Mouse (Mus musculus): ENCODE measurements at regions not wholly inside any gene's neighbourhood (a gene's known extent, or its start where the extent isn't known, plus 50 kb on each side); places are given as distances from the start of the nearest gene placed in this dataset.
A peak's percentile ranks its signal among the peaks of the same experiment; 100 is the strongest.

GRCm38 (mm10) chr17:45811632-45812221, 78.1 kb upstream of the 1600014C23Rik start:
- Histone ChIP-seq H3K27ac (ENCODE audit: low read depth, low read length) (no peak overlapping the region), H3K4me3 (ENCODE audit: low read depth, low read length) (no peak overlapping the region), H3K27me3 (ENCODE audit: control insufficient read depth, insufficient read depth, low read length) (no peaks in the 10 kb centered on the region), H3K4me2 (ENCODE audit: low read depth, low read length) (no peak overlapping the region), H3K36me3 (ENCODE audit: control insufficient read depth, insufficient read depth, low read length) (no peaks in the 10 kb centered on the region), H3K4me1 (ENCODE audit: control insufficient read depth, insufficient read depth, low read length) (0 out of 2 replicates have a peak, but pooled peaks cover 3% of the 10 kb centered on the region), H3K9me3 (ENCODE audit: control insufficient read depth, low read length) (no peaks in the 10 kb centered on the region), H3K9ac (replicated peaks; ENCODE audit: low read depth, low read length) (no peak overlapping the region)
- 83% methylated on average over 11 of the region's 11 CpGs for WGBS
- no peak for ATAC-seq (ENCODE audit: low read depth)

GRCm38 (mm10) chr17:45809728-45810127, 76.1 kb upstream of the 1600014C23Rik start:
- no peaks in the 10 kb centered on the region for H3K36me3 ChIP-seq (ENCODE audit: control insufficient read depth, insufficient read depth, low read length)
- 89% methylated on average over 6 of the region's 6 CpGs for WGBS
- ATAC-seq (ENCODE audit: low read depth) = no peak

GRCm38 (mm10) chr17:45808374-45808773, 74.7 kb upstream of the 1600014C23Rik start:
- no peak for ATAC-seq (ENCODE audit: low read depth)
- Histone ChIP-seq H3K4me1 (ENCODE audit: control insufficient read depth, insufficient read depth, low read length) (0 out of 2 replicates have a peak, but pooled peaks cover 3% of the 10 kb centered on the region), H3K4me2 (ENCODE audit: low read depth, low read length) (no peak overlapping the region), H3K9me3 (ENCODE audit: control insufficient read depth, low read length) (no peaks in the 10 kb centered on the region), H3K4me3 (ENCODE audit: low read depth, low read length) (no peak overlapping the region), H3K27ac (ENCODE audit: low read depth, low read length) (no peak overlapping the region), H3K36me3 (ENCODE audit: control insufficient read depth, insufficient read depth, low read length) (no peaks in the 10 kb centered on the region), H3K27me3 (ENCODE audit: control insufficient read depth, insufficient read depth, low read length) (0 out of 2 replicates have a peak, but pooled peaks cover 3% of the 10 kb centered on the region), H3K9ac (replicated peaks; ENCODE audit: low read depth, low read length) (no peak overlapping the region)
- WGBS = 72% methylated on average over 4 of the region's 4 CpGs

More at GRCm38 (mm10) chr17:45809728-45810127, 76.1 kb upstream of the 1600014C23Rik start:
- Histone ChIP-seq H3K27me3 (ENCODE audit: control insufficient read depth, insufficient read depth, low read length) (0 out of 2 replicates have a peak, but pooled peaks cover 3% of the 10 kb centered on the region), H3K4me2 (ENCODE audit: low read depth, low read length) (no peak overlapping the region), H3K9me3 (ENCODE audit: control insufficient read depth, low read length) (no peaks in the 10 kb centered on the region), H3K9ac (replicated peaks; ENCODE audit: low read depth, low read length) (no peak overlapping the region), H3K27ac (ENCODE audit: low read depth, low read length) (no peak overlapping the region), H3K4me3 (ENCODE audit: low read depth, low read length) (no peak overlapping the region), H3K4me1 (ENCODE audit: control insufficient read depth, insufficient read depth, low read length) (0 out of 2 replicates have a peak, but pooled peaks cover 3% of the 10 kb centered on the region)

- Histone ChIP-seq H3K4me1 (ENCODE audit: control insufficient read depth, insufficient read depth, low read length) (0 out of 2 replicates have a peak, but pooled peaks cover 3% of the 10 kb centered on the region), H3K9ac (replicated peaks; ENCODE audit: low read depth, low read length) (no peak overlapping the region), H3K9me3 (ENCODE audit: control insufficient read depth, low read length) (no peaks in the 10 kb centered on the region), H3K36me3 (ENCODE audit: control insufficient read depth, insufficient read depth, low read length) (no peaks in the 10 kb centered on the region), H3K4me2 (ENCODE audit: low read depth, low read length) (no peak overlapping the region), H3K27ac (ENCODE audit: low read depth, low read length) (no peak overlapping the region), H3K4me3 (ENCODE audit: low read depth, low read length) (no peak overlapping the region), H3K27me3 (ENCODE audit: control insufficient read depth, insufficient read depth, low read length) (0 out of 2 replicates have a peak, but pooled peaks cover 3% of the 10 kb centered on the region)
- ATAC-seq (ENCODE audit: low read depth) = peak; percentile 28; the same call in 1 of the 2 replicates
- 41% methylated on average over 13 of the region's 13 CpGs for WGBS
Observed at GRCm38 (mm10) chr17:45807452-45807851, 73.8 kb upstream of the 1600014C23Rik start.

- 0 out of 2 replicates have a peak, but pooled peaks cover 3% of the 10 kb centered on the region for H3K4me1 ChIP-seq (ENCODE audit: control insufficient read depth, insufficient read depth, low read length)
- H3K4me3 ChIP-seq (ENCODE audit: low read depth, low read length) = no peak overlapping the region
- no peak for ATAC-seq (ENCODE audit: low read depth)
- H3K36me3 ChIP-seq (ENCODE audit: control insufficient read depth, insufficient read depth, low read length) = no peaks in the 10 kb centered on the region
- H3K27me3 ChIP-seq (ENCODE audit: control insufficient read depth, insufficient read depth, low read length) = 0 out of 2 replicates have a peak, but pooled peaks cover 3% of the 10 kb centered on the region
- H3K9me3 ChIP-seq (ENCODE audit: control insufficient read depth, low read length) = no peaks in the 10 kb centered on the region
- no peak overlapping the region for H3K4me2 ChIP-seq (ENCODE audit: low read depth, low read length)
- WGBS = 67% methylated on average over 4 of the region's 4 CpGs
- no peak overlapping the region for H3K9ac ChIP-seq (replicated peaks; ENCODE audit: low read depth, low read length)
- H3K27ac ChIP-seq (ENCODE audit: low read depth, low read length) = no peak overlapping the region
Observed at GRCm38 (mm10) chr17:45806831-45807230, 73.2 kb upstream of the 1600014C23Rik start.

GRCm38 (mm10) chr17:45806430-45806829, 72.8 kb upstream of the 1600014C23Rik start:
- no peak overlapping the region for H3K9ac ChIP-seq (replicated peaks; ENCODE audit: low read depth, low read length)
- 58% methylated on average over 5 of the region's 5 CpGs for WGBS
- no peak overlapping the region for H3K4me3 ChIP-seq (ENCODE audit: low read depth, low read length)
- H3K4me1 ChIP-seq (ENCODE audit: control insufficient read depth, insufficient read depth, low read length) = 0 out of 2 replicates have a peak, but pooled peaks cover 3% of the 10 kb centered on the region
- no peaks in the 10 kb centered on the region for H3K36me3 ChIP-seq (ENCODE audit: control insufficient read depth, insufficient read depth, low read length)
- H3K4me2 ChIP-seq (ENCODE audit: low read depth, low read length) = no peak overlapping the region
- ATAC-seq (ENCODE audit: low read depth) = no peak
- no peaks in the 10 kb centered on the region for H3K9me3 ChIP-seq (ENCODE audit: control insufficient read depth, low read length)
- no peak overlapping the region for H3K27ac ChIP-seq (ENCODE audit: low read depth, low read length)
- H3K27me3 ChIP-seq (ENCODE audit: control insufficient read depth, insufficient read depth, low read length) = 0 out of 2 replicates have a peak, but pooled peaks cover 3% of the 10 kb centered on the region

- H3K9me3 ChIP-seq (ENCODE audit: control insufficient read depth, low read length) = no peaks in the 10 kb centered on the region
- no peaks in the 10 kb centered on the region for H3K36me3 ChIP-seq (ENCODE audit: control insufficient read depth, insufficient read depth, low read length)
- H3K9ac ChIP-seq (replicated peaks; ENCODE audit: low read depth, low read length) = no peak overlapping the region
- no peak overlapping the region for H3K4me3 ChIP-seq (ENCODE audit: low read depth, low read length)
- H3K4me2 ChIP-seq (ENCODE audit: low read depth, low read length) = no peak overlapping the region
- no peak for ATAC-seq (ENCODE audit: low read depth)
- H3K4me1 ChIP-seq (ENCODE audit: control insufficient read depth, insufficient read depth, low read length) = 0 out of 2 replicates have a peak, but pooled peaks cover 3% of the 10 kb centered on the region
- whole genome bisulfite sequencing = 1% methylated on average over 35 of the region's 35 CpGs
- H3K27me3 ChIP-seq (ENCODE audit: control insufficient read depth, insufficient read depth, low read length) = 0 out of 2 replicates have a peak, but pooled peaks cover 3% of the 10 kb centered on the region
- no peak overlapping the region for H3K27ac ChIP-seq (ENCODE audit: low read depth, low read length)
Observed at GRCm38 (mm10) chr17:45805471-45806082, 71.9 kb upstream of the 1600014C23Rik start.

- H3K36me3 ChIP-seq (ENCODE audit: control insufficient read depth, insufficient read depth, low read length) = no peaks in the 10 kb centered on the region
- ATAC-seq (ENCODE audit: low read depth) = no peak
- no peaks in the 10 kb centered on the region for H3K9me3 ChIP-seq (ENCODE audit: control insufficient read depth, low read length)
- 0 out of 2 replicates have a peak, but pooled peaks cover 3% of the 10 kb centered on the region for H3K4me1 ChIP-seq (ENCODE audit: control insufficient read depth, insufficient read depth, low read length)
- H3K9ac ChIP-seq (replicated peaks; ENCODE audit: low read depth, low read length) = no peak overlapping the region
- 88% methylated on average over 8 of the region's 8 CpGs for WGBS
- no peak overlapping the region for H3K4me3 ChIP-seq (ENCODE audit: low read depth, low read length)
- H3K27ac ChIP-seq (ENCODE audit: low read depth, low read length) = no peak overlapping the region
- H3K4me2 ChIP-seq (ENCODE audit: low read depth, low read length) = no peak overlapping the region
- H3K27me3 ChIP-seq (ENCODE audit: control insufficient read depth, insufficient read depth, low read length) = 0 out of 2 replicates have a peak, but pooled peaks cover 3% of the 10 kb centered on the region
Observed at GRCm38 (mm10) chr17:45803331-45803730, 69.7 kb upstream of the 1600014C23Rik start.

GRCm38 (mm10) chr17:45802439-45802838, 68.8 kb upstream of the 1600014C23Rik start:
- Histone ChIP-seq H3K27me3 (ENCODE audit: control insufficient read depth, insufficient read depth, low read length) (0 out of 2 replicates have a peak, but pooled peaks cover 3% of the 10 kb centered on the region), H3K36me3 (ENCODE audit: control insufficient read depth, insufficient read depth, low read length) (no peaks in the 10 kb centered on the region), H3K9me3 (ENCODE audit: control insufficient read depth, low read length) (no peaks in the 10 kb centered on the region), H3K9ac (replicated peaks; ENCODE audit: low read depth, low read length) (no peak overlapping the region), H3K4me3 (ENCODE audit: low read depth, low read length) (no peak overlapping the region), H3K4me1 (ENCODE audit: control insufficient read depth, insufficient read depth, low read length) (0 out of 2 replicates have a peak, but pooled peaks cover 1% of the 10 kb centered on the region), H3K27ac (ENCODE audit: low read depth, low read length) (no peak overlapping the region), H3K4me2 (ENCODE audit: low read depth, low read length) (no peak overlapping the region)
- WGBS = 92% methylated on average over 8 of the region's 8 CpGs
- no peak for ATAC-seq (ENCODE audit: low read depth)
